Mouse (Mus musculus): ENCODE results near the gene Kcnq5.
A peak's percentile ranks its signal among the peaks of the same experiment; 100 is the strongest.

Gene Kcnq5

GRCm38 (mm10) chr1:21961251-21962082, at the start of gene Kcnq5:
Gene Kcnq5 (minus strand): TSS chr1:21961942.
- DNase-seq: peak; percentile 79 to 87

GRCm38 (mm10) chr1:21979755-21980154, 18.0 kb upstream of the Kcnq5 start:
- no peak for DNase-seq

GRCm38 (mm10) chr1:21979292-21979691, 17.6 kb upstream of the Kcnq5 start:
- DNase-seq: no peak

GRCm38 (mm10) chr1:21974040-21974439, 12.3 kb upstream of the Kcnq5 start:
- no peak for DNase-seq

GRCm38 (mm10) chr1:21967139-21967538, 5.4 kb upstream of the Kcnq5 start:
- no peak for DNase-seq

- peak; percentile 3 to 7 for DNase-seq
Observed at GRCm38 (mm10) chr1:21962896-21963864, 1.4 kb upstream of the Kcnq5 start.

- DNase-seq: peak; percentile 21 to 30
Observed at GRCm38 (mm10) chr1:21962083-21962471, 335 bp upstream of the Kcnq5 start.

- peak; percentile 4 to 33 for DNase-seq
Observed at GRCm38 (mm10) chr1:21960421-21961250, 1.1 kb downstream of the Kcnq5 start.

GRCm38 (mm10) chr1:21959648-21960285, 2.0 kb downstream of the Kcnq5 start:
- no peak for DNase-seq

GRCm38 (mm10) chr1:21958013-21958412, 3.7 kb downstream of the Kcnq5 start:
- DNase-seq: no peak

- DNase-seq: no peak
Observed at GRCm38 (mm10) chr1:21940831-21941230, 20.9 kb downstream of the Kcnq5 start.

GRCm38 (mm10) chr1:21927182-21927581, 34.6 kb downstream of the Kcnq5 start:
- DNase-seq: no peak

GRCm38 (mm10) chr1:21923293-21923642, 38.5 kb downstream of the Kcnq5 start:
- no peak for DNase-seq

GRCm38 (mm10) chr1:21922578-21923292, 39.0 kb downstream of the Kcnq5 start:
- no peak for DNase-seq

- peak; percentile 2 to 4 for DNase-seq
Observed at GRCm38 (mm10) chr1:21919276-21919675, 42.5 kb downstream of the Kcnq5 start.

GRCm38 (mm10) chr1:21896067-21896719, 65.5 kb downstream of the Kcnq5 start:
- DNase-seq: no peak

- no peak for DNase-seq
Observed at GRCm38 (mm10) chr1:21883747-21884146, 78.0 kb downstream of the Kcnq5 start.

GRCm38 (mm10) chr1:21870889-21871288, 90.9 kb downstream of the Kcnq5 start:
- no peak for DNase-seq

GRCm38 (mm10) chr1:21868484-21868883, 93.3 kb downstream of the Kcnq5 start:
- no peak for DNase-seq

- no peak for DNase-seq
Observed at GRCm38 (mm10) chr1:21856399-21856798, 105.3 kb downstream of the Kcnq5 start.

GRCm38 (mm10) chr1:21838534-21838933, 123.2 kb downstream of the Kcnq5 start:
- no peak for DNase-seq
